Mouse (Mus musculus) CH12.LX (cell line): ENCODE data around the gene Ghr. TPM values are rescaled to one million over a fixed set of nuclear protein-coding genes. Genes with fewer than 3 reads are reported as not detected.

Source experiments
- DNase-seq: peaks from one replicate; pipeline ENCODE4 v3.0.0-alpha.2; 2013; ENCODE audit errors: extremely low read depth
- H3K27ac ChIP-seq: 2 replicates; pipeline ENCODE4 v1.5.1; 2012; ENCODE audit warnings: low read depth, mild to moderate bottlenecking, control low read depth, moderate library complexity; ENCODE audit not compliant: insufficient read depth
- H3K27me3 ChIP-seq: replicated peaks from 2 replicates; pipeline ENCODE3; 2012; ENCODE audit warnings: inconsistent platforms
- H3K36me3 ChIP-seq, 2 experiments: replicated peaks in 1 of 2; 2 replicates each; pipeline versions ENCODE3 to v1.6.1; 2012; ENCODE audit warnings: inconsistent platforms in 1 of 2, low read length in 1 of 2, mild to moderate bottlenecking in 1 of 2, mixed read lengths in 1 of 2, moderate library complexity in 1 of 2; ENCODE audit not compliant: control insufficient read depth in 1 of 2, insufficient read depth in 1 of 2
- H3K4me1 ChIP-seq, 2 experiments: 2 replicates each; pipeline ENCODE4 v1.6.1; 2012; ENCODE audit warnings: inconsistent platforms in 1 of 2, moderate library complexity in 1 of 2; ENCODE audit not compliant: insufficient read depth in 2 of 2, control insufficient read depth in 1 of 2
- H3K4me2 ChIP-seq: 2 replicates; pipeline ENCODE4 v1.6.1; 2012; ENCODE audit warnings: low read depth, mild to moderate bottlenecking, control low read depth; ENCODE audit not compliant: poor library complexity, insufficient read depth, severe bottlenecking
- H3K4me3 ChIP-seq, 3 experiments: fragments of 150-350 bp in 1 of 3; sonication (generic) in 1 of 3; replicated peaks in 1 of 3; 2 replicates each; pipeline versions ENCODE3 to v1.5.1; 2011 to 2012; ENCODE audit warnings: low read depth in 2 of 3, low read length in 2 of 3, mild to moderate bottlenecking in 2 of 3, moderate library complexity in 2 of 3, control low read depth in 1 of 3, improper control_type of control experiment in 1 of 3, inconsistent platforms in 1 of 3, mixed read lengths in 1 of 3; ENCODE audit not compliant: poor library complexity in 1 of 3
- H3K79me2 ChIP-seq: replicated peaks from 2 replicates; pipeline ENCODE4 v1.6.1; 2012; ENCODE audit warnings: mild to moderate bottlenecking, moderate library complexity; ENCODE audit not compliant: control insufficient read depth, poor library complexity, insufficient read depth, severe bottlenecking; ENCODE audit errors: extremely low read depth
- H3K9ac ChIP-seq: 2 replicates; pipeline ENCODE4 v1.6.1; 2012; ENCODE audit warnings: low read depth, mild to moderate bottlenecking, control low read depth, moderate library complexity; ENCODE audit not compliant: insufficient read depth
- H3K9me3 ChIP-seq: replicated peaks from 2 replicates; pipeline ENCODE3; 2012; ENCODE audit warnings: low read length, inconsistent platforms, mixed read lengths
- BHLHE40 ChIP-seq: IDR thresholded peaks from 2 replicates; pipeline ENCODE4 v1.6.1; 2011; ENCODE audit warnings: mild to moderate bottlenecking, low read depth, low read length, improper control_type of control experiment
- CHD1 ChIP-seq: IDR thresholded peaks from 2 replicates; pipeline ENCODE4 v1.6.1; 2012; ENCODE audit warnings: low read depth, low read length, improper control_type of control experiment, inconsistent platforms
- CHD2 ChIP-seq: IDR thresholded peaks from 2 replicates; pipeline ENCODE4 v1.6.1; 2011; ENCODE audit warnings: low read length, improper control_type of control experiment
- CTCF ChIP-seq, 2 experiments: IDR thresholded peaks in 1 of 2; conservative IDR thresholded peaks in 1 of 2; 2 replicates each; pipeline ENCODE4 v1.5.1; 2011 to 2012; ENCODE audit warnings: low read depth in 2 of 2, low read length in 2 of 2, improper control_type of control experiment in 1 of 2, inconsistent platforms in 1 of 2, mild to moderate bottlenecking in 1 of 2, moderate library complexity in 1 of 2
- E2F4 ChIP-seq: IDR thresholded peaks from 2 replicates; pipeline ENCODE4 v1.6.1; 2011; ENCODE audit warnings: low read depth, low read length, improper control_type of control experiment; ENCODE audit not compliant: insufficient replicate concordance
- ELF1 ChIP-seq: IDR thresholded peaks from 2 replicates; pipeline ENCODE4 v1.6.1; 2014; ENCODE audit warnings: low read depth, mild to moderate bottlenecking, inconsistent platforms, low read length, improper control_type of control experiment
- ETS1 ChIP-seq: conservative IDR thresholded peaks from 2 replicates; pipeline ENCODE4 v1.6.1; 2012; ENCODE audit warnings: low read depth, mild to moderate bottlenecking, inconsistent platforms, low read length, improper control_type of control experiment, moderate library complexity
- GABPA ChIP-seq: IDR thresholded peaks from 2 replicates; pipeline ENCODE4 v1.6.1; 2012; ENCODE audit warnings: low read depth, low read length, improper control_type of control experiment, inconsistent platforms; ENCODE audit not compliant: insufficient replicate concordance
- IRF4 ChIP-seq: IDR thresholded peaks from 2 replicates; pipeline ENCODE4 v1.6.1; 2014; ENCODE audit warnings: low read depth, mild to moderate bottlenecking, inconsistent platforms, low read length, improper control_type of control experiment
- MAZ ChIP-seq: IDR thresholded peaks from 2 replicates; pipeline ENCODE4 v1.6.1; 2012; ENCODE audit warnings: low read depth, mild to moderate bottlenecking, inconsistent platforms, low read length, improper control_type of control experiment, moderate library complexity
- MXI1 ChIP-seq: IDR thresholded peaks from 2 replicates; pipeline ENCODE4 v1.6.1; 2011; ENCODE audit warnings: mild to moderate bottlenecking, low read depth, low read length, improper control_type of control experiment
- MYC ChIP-seq: IDR thresholded peaks from 2 replicates; pipeline ENCODE4 v1.6.1; 2011; ENCODE audit warnings: low read depth, mild to moderate bottlenecking, improper control_type of control experiment, low read length
- POLR2AphosphoS2 ChIP-seq: IDR thresholded peaks from 2 replicates; pipeline ENCODE4 v1.6.1; 2011; ENCODE audit warnings: low read depth, low read length, improper control_type of control experiment
- RCOR1 ChIP-seq: conservative IDR thresholded peaks from 2 replicates; pipeline ENCODE4 v1.6.1; 2012; ENCODE audit warnings: low read depth, mild to moderate bottlenecking, inconsistent platforms, low read length, improper control_type of control experiment
- TBP ChIP-seq: conservative IDR thresholded peaks from 2 replicates; pipeline ENCODE4 v1.6.1; 2011; ENCODE audit warnings: low read depth, low read length, improper control_type of control experiment
- TCF12 ChIP-seq: IDR thresholded peaks from 2 replicates; pipeline ENCODE4 v1.6.1; 2014; ENCODE audit warnings: low read depth, mild to moderate bottlenecking, inconsistent platforms, low read length, improper control_type of control experiment
- USF1 ChIP-seq: IDR thresholded peaks from 2 replicates; pipeline ENCODE4 v1.6.1; 2014; ENCODE audit warnings: low read depth, mild to moderate bottlenecking, inconsistent platforms, low read length, improper control_type of control experiment
- dilution Hi-C: fragments of 300-500 bp; cut with MboI; formaldehyde crosslinking; loops from 2 replicates; pipeline ENCODE4 v1.14.3; 2020; ENCODE audit warnings: low sequenced_read_pairs; ENCODE audit not compliant: extremely low pct_unique_long_range_greater_than_20kb, extremely low pct_ligation_motif_present
- in situ Hi-C: fragments of 300-500 bp; cut with MboI; formaldehyde crosslinking; loops from 3 replicates; pipeline ENCODE4 v1.14.3; 2019; ENCODE audit warnings: low sequenced_read_pairs, low pct_ligation_motif_present, low pct_unique_long_range_greater_than_20kb, mixed read lengths
- polyA plus RNA-seq: library from polyadenylated mRNA; unstranded; fragments of >175 nt; gene quantifications from 2 replicates; pipeline ENCODE4 v1.2.1, GENCODE M21; 2012; ENCODE audit warnings: low read depth; ENCODE audit not compliant: insufficient read length
- total RNA-seq, 2 experiments: library from RNA; depleted of rRNA; stranded (reverse); fragments of 300-350 nt in 1 of 2; fragments of >200 nt in 1 of 2; gene quantifications; 2 replicates each; pipeline ENCODE4 v1.2.3; 2012 to 2014

The Ghr gene
- total and polyA plus RNA-seq, 3 experiments = 0.42 to 1.7 (median 0.89) TPM

GRCm38 (mm10) chr15:3563473-3563872 lies 19.8 kb downstream of the Ghr start:
- no peaks in the 10 kb centered on the region for H3K4me1 ChIP-seq
- TF ChIP-seq MXI1 (no peak), BHLHE40 (no peak), MAZ (no peak), CHD2 (no peak), RCOR1 (no peak), USF1 (no peak), E2F4 (no peak), GABPA (no peak), CHD1 (no peak)
- TF ChIP-seq, all 38 proteins: peak for 0
- dilution Hi-C loops (no loop called here), in situ Hi-C loops (no loop called here)
- H3K36me3 ChIP-seq = no peaks in the 10 kb centered on the region
- H3K79me2 ChIP-seq = no peaks in the 10 kb centered on the region
- H3K9me3 ChIP-seq = no peaks in the 10 kb centered on the region
- H3K27ac ChIP-seq = no peak overlapping the region
- H3K27me3 ChIP-seq = no peaks in the 10 kb centered on the region
- H3K4me2 ChIP-seq = no peak overlapping the region
- H3K9ac ChIP-seq = no peak overlapping the region
- no peak overlapping the region for H3K4me3 ChIP-seq
- no peak for DNase-seq

- dilution Hi-C loops = no loop called here
- Histone ChIP-seq H3K4me3 (no peak overlapping the region), H3K4me2 (no peak overlapping the region), H3K4me1 (no peaks in the 10 kb centered on the region), H3K36me3 (no peaks in the 10 kb centered on the region), H3K79me2 (no peaks in the 10 kb centered on the region), H3K9ac (no peak overlapping the region), H3K27me3 (no peaks in the 10 kb centered on the region), H3K9me3 (no peaks in the 10 kb centered on the region), H3K27ac (no peak overlapping the region)
- TF ChIP-seq CTCF (conservative IDR thresholded peaks at IDR 0.05 in 1 of 2, IDR thresholded peaks at IDR 0.05 in 1 of 2; ENCODE audit: low read depth in 2 of 2, low read length in 2 of 2) = no peak
- TF ChIP-seq ELF1 = no peak
- no peak for TF ChIP-seq POLR2AphosphoS2
- no peak for TF ChIP-seq TBP
- no peak for TF ChIP-seq IRF4
- no peak for TF ChIP-seq ETS1
- TF ChIP-seq MYC = no peak
- TF ChIP-seq TCF12 = no peak
- TF ChIP-seq E2F4 = no peak
- in situ Hi-C loops = no loop called here
- no peak for DNase-seq
These were observed 24.8 kb downstream of the Ghr start for GRCm38 (mm10) chr15:3558524-3558923.
